Mouse (Mus musculus): ENCODE measurements around the gene Dnm1. TPM values are rescaled to one million over a fixed set of nuclear protein-coding genes. Genes with fewer than 3 reads are reported as not detected.
"Not testable (repeated sequence)": the region's sequence is repeated elsewhere in the genome, so short reads cannot be mapped to it uniquely, and the experiment has no call there.

The Dnm1 gene
- total RNA-seq, 2 experiments from 2014 or later, result 0.47 TPM; not detected in 1

- peak; percentile 87 for ATAC-seq (ENCODE audit: poor library complexity, severe bottlenecking)
Measured at GRCm38 (mm10) chr2:32362817-32363340, 9.7 kb upstream of the Dnm1 start.

GRCm38 (mm10) chr2:32362274-32362673, 9.1 kb upstream of the Dnm1 start:
- ATAC-seq (ENCODE audit: poor library complexity, severe bottlenecking), result not testable (repeated sequence)

GRCm38 (mm10) chr2:32361437-32361836, 8.3 kb upstream of the Dnm1 start:
- peak; percentile 60 for ATAC-seq (ENCODE audit: poor library complexity, severe bottlenecking)

- ATAC-seq (ENCODE audit: poor library complexity, severe bottlenecking), result no peak
Measured at GRCm38 (mm10) chr2:32360741-32361140, 7.6 kb upstream of the Dnm1 start.

- ATAC-seq (ENCODE audit: poor library complexity, severe bottlenecking), result no peak
Measured at GRCm38 (mm10) chr2:32358381-32358780, 5.2 kb upstream of the Dnm1 start.

GRCm38 (mm10) chr2:32357710-32358109, 4.6 kb upstream of the Dnm1 start:
- ATAC-seq (ENCODE audit: poor library complexity, severe bottlenecking), result no peak

- no peak for ATAC-seq (ENCODE audit: poor library complexity, severe bottlenecking)
Measured at GRCm38 (mm10) chr2:32356216-32356615, 3.1 kb upstream of the Dnm1 start.

GRCm38 (mm10) chr2:32354336-32354895, 1.3 kb upstream of the Dnm1 start:
- ATAC-seq (ENCODE audit: poor library complexity, severe bottlenecking), result no peak

- no peak for ATAC-seq (ENCODE audit: poor library complexity, severe bottlenecking)
Measured at GRCm38 (mm10) chr2:32353836-32354235, 698 bp upstream of the Dnm1 start.

- no peak for ATAC-seq (ENCODE audit: poor library complexity, severe bottlenecking)
Measured at GRCm38 (mm10) chr2:32352151-32353006, 759 bp downstream of the Dnm1 start, which contains the start of gene Ciz1. Gene Ciz1 (plus strand): TSS chr2:32352327.

GRCm38 (mm10) chr2:32351471-32351961, 1.6 kb downstream of the Dnm1 start:
- no peak for ATAC-seq (ENCODE audit: poor library complexity, severe bottlenecking)

GRCm38 (mm10) chr2:32350471-32351051, 2.6 kb downstream of the Dnm1 start:
- no peak for ATAC-seq (ENCODE audit: poor library complexity, severe bottlenecking)

- no peak for ATAC-seq (ENCODE audit: poor library complexity, severe bottlenecking)
Measured at GRCm38 (mm10) chr2:32349625-32350255, 3.4 kb downstream of the Dnm1 start.

GRCm38 (mm10) chr2:32348311-32348710, 4.8 kb downstream of the Dnm1 start:
- no peak for ATAC-seq (ENCODE audit: poor library complexity, severe bottlenecking)

GRCm38 (mm10) chr2:32347019-32347418, 6.1 kb downstream of the Dnm1 start:
- no peak for ATAC-seq (ENCODE audit: poor library complexity, severe bottlenecking)

GRCm38 (mm10) chr2:32344598-32345321, 8.4 kb downstream of the Dnm1 start:
- ATAC-seq (ENCODE audit: poor library complexity, severe bottlenecking), result no peak

GRCm38 (mm10) chr2:32344056-32344455, 9.1 kb downstream of the Dnm1 start:
- no peak for ATAC-seq (ENCODE audit: poor library complexity, severe bottlenecking)

- ATAC-seq (ENCODE audit: poor library complexity, severe bottlenecking), result no peak
Measured at GRCm38 (mm10) chr2:32343351-32343671, 9.8 kb downstream of the Dnm1 start.

- ATAC-seq (ENCODE audit: poor library complexity, severe bottlenecking), result no peak
Measured at GRCm38 (mm10) chr2:32342539-32343350, 10.4 kb downstream of the Dnm1 start.

- ATAC-seq (ENCODE audit: poor library complexity, severe bottlenecking), result no peak
Measured at GRCm38 (mm10) chr2:32342039-32342438, 11.1 kb downstream of the Dnm1 start.
